Mouse (Mus musculus): ENCODE results near the gene Snrnp25. TPM values are rescaled to one million over a fixed set of nuclear protein-coding genes. Genes with fewer than 3 reads are reported as not detected.

Snrnp25 gene
- total and polyA plus RNA-seq, 3 experiments = 130 to 158 TPM; not detected in 1

DNA sequence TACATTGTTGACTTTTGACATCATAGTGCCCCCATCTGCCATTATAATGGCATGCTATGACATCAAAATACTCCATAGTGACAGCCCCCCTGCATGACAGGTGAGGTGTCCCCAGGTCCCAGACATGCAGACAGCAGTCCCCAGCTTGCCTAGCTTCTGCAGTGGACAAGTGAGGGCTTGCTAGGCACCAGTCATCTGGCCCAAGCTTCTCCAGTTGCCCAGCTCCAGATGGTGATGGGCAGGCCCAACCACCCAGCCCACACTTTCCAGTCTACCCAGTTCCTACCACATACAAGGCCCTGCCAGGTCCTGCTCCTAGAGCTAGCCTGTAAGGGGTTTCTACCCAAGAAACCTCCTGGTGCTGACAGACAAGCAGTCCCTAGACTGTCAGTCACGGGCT is 26.7 kb upstream of the Snrnp25 start:
- Histone ChIP-seq H3K79me2 (ENCODE audit: control insufficient read depth, insufficient read depth, low read length, poor library complexity) (no peaks in the 10 kb centered on the region), H3K36me3 (ENCODE audit: control insufficient read depth in 1 of 2, insufficient read depth in 2 of 2, low read length in 2 of 2) (no peaks in the 10 kb centered on the region), H3K4me1 (ENCODE audit: control insufficient read depth in 1 of 2, insufficient read depth in 2 of 2, low read length in 2 of 2) (0 out of 4 replicates have a peak, but pooled peaks cover 0 to 2% of the 10 kb centered on the region in 2 experiments), H3K4me3 (ENCODE audit: control insufficient read depth in 1 of 2, insufficient read depth in 1 of 2, low read depth in 2 of 2, low read length in 2 of 2) (no peak overlapping the region), H3K27me3 (ENCODE audit: control insufficient read depth in 1 of 2, insufficient read depth in 2 of 2, low read length in 2 of 2) (no peaks in the 10 kb centered on the region), H3K27ac (ENCODE audit: control insufficient read depth, low read depth, low read length) (no peak overlapping the region), H3K9ac (ENCODE audit: control insufficient read depth, low read depth, low read length, poor library complexity, severe bottlenecking) (no peak overlapping the region), H3K9me3 (replicated peaks; ENCODE audit: insufficient read depth, low read length) (no peaks in the 10 kb centered on the region)
- no peak for TF ChIP-seq TCF12 (IDR thresholded peaks at IDR 0.05; ENCODE audit: low read depth, low read length)
- TF ChIP-seq MYC (IDR thresholded peaks at IDR 0.05; ENCODE audit: low read depth, low read length) = no peak
- no peak for DNase-seq (ENCODE audit: low read depth, low spot score)

GRCm38 (mm10) chr11:32181246-32181645 is 24.0 kb upstream of the Snrnp25 start:
- H3K9me3 ChIP-seq (replicated peaks; ENCODE audit: insufficient read depth, low read length) = no peaks in the 10 kb centered on the region

DNA sequence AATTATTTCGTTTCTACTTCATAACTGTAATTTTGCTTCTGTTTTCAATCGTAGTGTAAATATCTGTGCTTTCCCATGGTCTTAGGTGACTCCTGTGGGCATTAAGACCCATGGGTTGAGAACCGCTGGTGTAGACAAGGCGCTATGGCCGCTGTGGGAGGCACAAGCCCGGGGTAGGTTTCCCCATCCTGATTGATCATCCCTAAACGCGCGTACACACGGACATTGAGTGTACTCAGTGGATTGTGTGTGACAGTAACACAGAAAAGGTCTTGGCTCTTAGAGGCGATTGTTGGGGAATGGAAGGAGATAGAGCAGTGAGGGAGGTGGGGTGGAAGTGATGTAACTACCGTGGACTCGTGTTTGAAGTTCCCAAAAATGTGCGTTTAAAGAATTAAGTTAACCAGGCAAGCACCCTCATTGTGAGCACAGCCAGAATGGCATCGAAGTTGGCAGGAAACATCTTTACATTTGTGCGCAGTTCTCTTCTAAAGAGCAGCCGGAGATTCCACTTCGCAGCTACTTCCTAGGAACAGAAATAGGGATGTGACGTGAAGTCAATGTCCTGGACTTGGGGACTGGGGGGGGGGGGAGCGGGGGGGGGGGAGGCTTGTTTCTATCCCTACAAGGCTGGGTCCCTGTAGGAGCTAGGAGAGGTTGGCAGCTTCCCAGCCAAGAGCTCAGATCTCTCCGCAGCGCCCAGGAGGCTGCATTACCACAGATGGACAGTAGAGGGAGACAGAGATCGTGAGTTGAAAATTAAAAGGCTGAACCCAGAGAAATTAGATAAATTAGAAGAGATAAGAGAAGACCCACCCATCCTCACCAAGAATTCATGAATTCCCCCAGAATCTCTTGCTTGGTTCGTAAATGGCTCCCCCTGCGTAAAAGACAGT is 23.0 kb upstream of the Snrnp25 start:
- Histone ChIP-seq H3K79me2 (ENCODE audit: control insufficient read depth, insufficient read depth, low read length, poor library complexity) (no peaks in the 10 kb centered on the region), H3K4me3 (ENCODE audit: control insufficient read depth in 1 of 2, insufficient read depth in 1 of 2, low read depth in 2 of 2, low read length in 2 of 2) (no peak overlapping the region), H3K9ac (ENCODE audit: control insufficient read depth, low read depth, low read length, poor library complexity, severe bottlenecking) (no peak overlapping the region), H3K4me1 (ENCODE audit: control insufficient read depth in 1 of 2, insufficient read depth in 2 of 2, low read length in 2 of 2) (no peaks in the 10 kb centered on the region), H3K27me3 (ENCODE audit: control insufficient read depth in 1 of 2, insufficient read depth in 2 of 2, low read length in 2 of 2) (no peaks in the 10 kb centered on the region), H3K36me3 (ENCODE audit: control insufficient read depth in 1 of 2, insufficient read depth in 2 of 2, low read length in 2 of 2) (no peaks in the 10 kb centered on the region), H3K9me3 (replicated peaks; ENCODE audit: insufficient read depth, low read length) (no peaks in the 10 kb centered on the region), H3K27ac (ENCODE audit: control insufficient read depth, low read depth, low read length) (no peak overlapping the region)
- DNase-seq (ENCODE audit: low read depth, low spot score) = peak; percentile 80
- TF ChIP-seq E2F4 (IDR thresholded peaks at IDR 0.05; ENCODE audit: borderline replicate concordance, low read depth, low read length) = no peak
- peak; percentile 99 for TF ChIP-seq SMC3 (IDR thresholded peaks at IDR 0.05; ENCODE audit: low read depth, low read length)
- TF ChIP-seq ZNF384 (IDR thresholded peaks at IDR 0.05; ENCODE audit: low read depth, low read length) = peak; percentile 38
- peak; percentile 72 for TF ChIP-seq JUND (IDR thresholded peaks at IDR 0.05; ENCODE audit: low read depth, low read length)
- no peak for TF ChIP-seq TAL1 (IDR thresholded peaks at IDR 0.05; ENCODE audit: low read length)
- 0 out of 2 replicates have a peak, but pooled peaks have one; percentile 32 for TF ChIP-seq MAZ (IDR thresholded peaks at IDR 0.05; ENCODE audit: low read depth, low read length)
- no peak for TF ChIP-seq POLR2AphosphoS5 (IDR thresholded peaks at IDR 0.05; ENCODE audit: borderline replicate concordance, low read depth, low read length)
- no peak for TF ChIP-seq MXI1 (IDR thresholded peaks at IDR 0.05; ENCODE audit: low read depth, low read length)
- 0 out of 4 replicates have a peak, but pooled peaks of 1 of the 2 experiments have one; percentile 6 for TF ChIP-seq EP300 (IDR thresholded peaks at IDR 0.05; ENCODE audit: low read depth in 1 of 2, low read length in 2 of 2)
- TF ChIP-seq BHLHE40 (IDR thresholded peaks at IDR 0.05; ENCODE audit: borderline replicate concordance, low read depth, low read length) = peak; percentile 59; the same call in 1 of the 2 replicates
- no peak for TF ChIP-seq NELFE (IDR thresholded peaks at IDR 0.05; ENCODE audit: low read depth, low read length)
- TF ChIP-seq HCFC1 (IDR thresholded peaks at IDR 0.05; ENCODE audit: low read depth, low read length) = 0 out of 2 replicates have a peak, but pooled peaks have one; percentile 25
- no peak for TF ChIP-seq UBTF (IDR thresholded peaks at IDR 0.05; ENCODE audit: borderline replicate concordance, insufficient read depth, low read depth, low read length)
- TF ChIP-seq ZKSCAN1 (IDR thresholded peaks at IDR 0.05; ENCODE audit: low read depth, low read length) = no peak
- no peak for TF ChIP-seq NRF1 (IDR thresholded peaks at IDR 0.05; ENCODE audit: insufficient read depth, low read depth, low read length, poor library complexity, severe bottlenecking)
- TF ChIP-seq SIN3A (IDR thresholded peaks at IDR 0.05; ENCODE audit: low read length) = peak; percentile 48
- TF ChIP-seq MYB (IDR thresholded peaks at IDR 0.05; ENCODE audit: low read depth, low read length) = no peak
- TF ChIP-seq GATA1 (IDR thresholded peaks at IDR 0.05; ENCODE audit: low read depth, low read length) = peak; percentile 86
- TF ChIP-seq KAT2A (conservative IDR thresholded peaks at IDR 0.05; ENCODE audit: low read depth, low read length) = no peak
- peak in 2 of 3 experiments; percentile 89 to 93 for TF ChIP-seq CTCF (IDR thresholded peaks at IDR 0.05 in 2 of 3, conservative IDR thresholded peaks at IDR 0.05 in 1 of 3; ENCODE audit: control insufficient read depth in 1 of 3, insufficient read depth in 1 of 3, low read depth in 2 of 3, low read length in 3 of 3, poor library complexity in 1 of 3, severe bottlenecking in 1 of 3)
- TF ChIP-seq CHD1 (IDR thresholded peaks at IDR 0.05; ENCODE audit: low read depth, low read length) = no peak

More at GRCm38 (mm10) chr11:32181246-32181645, 24.0 kb upstream of the Snrnp25 start:
- DNase-seq (ENCODE audit: low read depth, low spot score) = no peak
- Histone ChIP-seq H3K4me3 (ENCODE audit: control insufficient read depth in 1 of 2, insufficient read depth in 1 of 2, low read depth in 2 of 2, low read length in 2 of 2) (no peak overlapping the region), H3K79me2 (ENCODE audit: control insufficient read depth, insufficient read depth, low read length, poor library complexity) (no peaks in the 10 kb centered on the region), H3K36me3 (ENCODE audit: control insufficient read depth in 1 of 2, insufficient read depth in 2 of 2, low read length in 2 of 2) (no peaks in the 10 kb centered on the region), H3K4me1 (ENCODE audit: control insufficient read depth in 1 of 2, insufficient read depth in 2 of 2, low read length in 2 of 2) (0 out of 4 replicates have a peak, but pooled peaks cover 0 to under 1% of the 10 kb centered on the region in 2 experiments), H3K27ac (ENCODE audit: control insufficient read depth, low read depth, low read length) (no peak overlapping the region), H3K27me3 (ENCODE audit: control insufficient read depth in 1 of 2, insufficient read depth in 2 of 2, low read length in 2 of 2) (no peaks in the 10 kb centered on the region), H3K9ac (ENCODE audit: control insufficient read depth, low read depth, low read length, poor library complexity, severe bottlenecking) (no peak overlapping the region)
- TF ChIP-seq CHD1 (IDR thresholded peaks at IDR 0.05; ENCODE audit: low read depth, low read length) (no peak), MAX (IDR thresholded peaks at IDR 0.05; ENCODE audit: low read length) (no peak), KAT2A (conservative IDR thresholded peaks at IDR 0.05; ENCODE audit: low read depth, low read length) (no peak)
